ENCODE assay signal across 17 mouse cellular contexts in genomic region chr13:62893044-62893842, GRCm38 (mm10). TPM values are rescaled to one million over a fixed set of nuclear protein-coding genes. Genes with fewer than 3 reads are reported as not detected.
DNase-seq lines count a peak whose midpoint lies in the region; ATAC-seq and TF ChIP-seq lines count a peak whose summit lies in the region.
"Had no signal": no experiment of that assay in that cellular context is flagged by ENCODE, and none has a peak within 500 bp of the region (broad histone marks: within the 10 kb centered on the region; RNA-seq: fewer than 3 reads in every experiment).

No protein-coding gene starts in this region.

- H3K4me1 ChIP-seq in kidney, embryonic 16.5 days (ENCODE audit: insufficient read depth, low read length), result no peaks in the 10 kb centered on the region
- H3K4me1 ChIP-seq in midbrain, embryonic 11.5 days (ENCODE audit: control insufficient read depth, insufficient read depth, low read length), result no peaks in the 10 kb centered on the region
- no peaks in the 10 kb centered on the region for H3K4me1 ChIP-seq in midbrain, embryonic 14.5 days (ENCODE audit: control insufficient read depth, insufficient read depth, low read length)
- H3K4me1 ChIP-seq in kidney, postnatal 0 days (replicated peaks; ENCODE audit: insufficient read depth, low read length), result peaks cover under 1% of the 10 kb centered on the region; the same call in 1 of the 2 replicates
- H3K4me1 ChIP-seq: forebrain, embryonic 15.5 days; neural tube, embryonic 12.5 days had no signal

- peaks cover 8% of the 10 kb centered on the region; the same call in 1 of the 2 replicates for H3K9me3 ChIP-seq in kidney, embryonic 16.5 days (ENCODE audit: low read length)
- H3K9me3 ChIP-seq in midbrain, embryonic 11.5 days (ENCODE audit: control insufficient read depth, low read length), result no peaks in the 10 kb centered on the region
- no peaks in the 10 kb centered on the region for H3K9me3 ChIP-seq in midbrain, embryonic 14.5 days (ENCODE audit: control insufficient read depth, low read length)
- H3K9me3 ChIP-seq in kidney, postnatal 0 days (replicated peaks; ENCODE audit: low read length), result no peaks in the 10 kb centered on the region
- H3K9me3 ChIP-seq: forebrain, embryonic 15.5 days; heart, embryonic 15.5 days; neural tube, embryonic 12.5 days had no signal

- DNase-seq in kidney, adult 18-20 months, result peak; percentile 69
- DNase-seq in midbrain, embryonic 11.5 days (ENCODE audit: low spot score, missing footprints), result peak; percentile 37
- no peak for DNase-seq in midbrain, embryonic 14.5 days
- DNase-seq in kidney, postnatal 0 days (ENCODE audit: low spot score), result no peak
- DNase-seq in urinary bladder, postnatal 36 days (ENCODE audit: low spot score in 2 of 2), result no peak
- DNase-seq: adrenal gland, adult 8-10 months; cerebellum, postnatal 25 days; heart, adult 18-20 months; thymus, postnatal 36 days had no signal

- no peak for ATAC-seq in kidney, embryonic 16.5 days (ENCODE audit: low FRiP score, low TSS enrichment)
- ATAC-seq in midbrain, embryonic 11.5 days (ENCODE audit: low FRiP score), result no peak
- ATAC-seq in midbrain, embryonic 14.5 days (ENCODE audit: low FRiP score, low TSS enrichment), result no peak
- ATAC-seq in kidney, postnatal 0 days (replicated peaks; ENCODE audit: low FRiP score, low read depth), result peak; percentile 86
- no peak for ATAC-seq in CD4-positive, CD25-positive, alpha-beta regulatory T cell, adult 4 months
- ATAC-seq: forebrain, embryonic 15.5 days had no signal

- TF ChIP-seq CTCF in kidney, postnatal 0 days (IDR thresholded peaks at IDR 0.05; ENCODE audit: low read depth), result no peak

- no peaks in the 10 kb centered on the region for H3K36me3 ChIP-seq in kidney, embryonic 16.5 days (ENCODE audit: insufficient read depth, low read length)
- no peaks in the 10 kb centered on the region for H3K36me3 ChIP-seq in midbrain, embryonic 11.5 days (ENCODE audit: control insufficient read depth, insufficient read depth, low read length)
- H3K36me3 ChIP-seq in midbrain, embryonic 14.5 days (ENCODE audit: control insufficient read depth, insufficient read depth, low read length), result no peaks in the 10 kb centered on the region
- H3K36me3 ChIP-seq in kidney, postnatal 0 days (ENCODE audit: insufficient read depth, low read length), result no peaks in the 10 kb centered on the region
- H3K36me3 ChIP-seq: forebrain, embryonic 15.5 days; heart, embryonic 15.5 days; hindbrain, embryonic 10.5 days; limb, embryonic 13.5 days; neural tube, embryonic 12.5 days had no signal

- H3K27me3 ChIP-seq in kidney, embryonic 16.5 days (ENCODE audit: insufficient read depth, low read length), result peaks cover 10% of the 10 kb centered on the region
- no peaks in the 10 kb centered on the region for H3K27me3 ChIP-seq in midbrain, embryonic 11.5 days (ENCODE audit: control insufficient read depth, insufficient read depth, low read length)
- H3K27me3 ChIP-seq in midbrain, embryonic 14.5 days (ENCODE audit: control insufficient read depth, insufficient read depth, low read length), result peaks cover 6% of the 10 kb centered on the region; the same call in 1 of the 2 replicates
- no peaks in the 10 kb centered on the region for H3K27me3 ChIP-seq in kidney, postnatal 0 days (ENCODE audit: insufficient read depth, low read length)

- no peak overlapping the region for H3K4me3 ChIP-seq in kidney, embryonic 16.5 days (ENCODE audit: low read length)
- no peak overlapping the region for H3K4me3 ChIP-seq in midbrain, embryonic 11.5 days (ENCODE audit: low read depth, low read length)
- H3K4me3 ChIP-seq in midbrain, embryonic 14.5 days (replicated peaks; ENCODE audit: low read depth, low read length), result no peak overlapping the region
- no peak overlapping the region for H3K4me3 ChIP-seq in kidney, postnatal 0 days (replicated peaks; ENCODE audit: low read depth, low read length)
- H3K4me3 ChIP-seq: erythroblast, embryonic 14.5 days; forebrain, embryonic 15.5 days; heart, embryonic 15.5 days; hindbrain, embryonic 10.5 days; limb, embryonic 13.5 days; neural tube, embryonic 12.5 days had no signal

- no peak overlapping the region for H3K4me2 ChIP-seq in kidney, embryonic 16.5 days (replicated peaks; ENCODE audit: low read depth, low read length)
- H3K4me2 ChIP-seq in midbrain, embryonic 11.5 days, result no peak overlapping the region
- no peak overlapping the region for H3K4me2 ChIP-seq in midbrain, embryonic 14.5 days (ENCODE audit: low read length)
- H3K4me2 ChIP-seq in kidney, postnatal 0 days (ENCODE audit: low read length), result no peak overlapping the region
- H3K4me2 ChIP-seq: forebrain, embryonic 15.5 days; heart, embryonic 15.5 days; limb, embryonic 13.5 days; neural tube, embryonic 12.5 days had no signal

- no peak overlapping the region for H3K27ac ChIP-seq in kidney, embryonic 16.5 days (ENCODE audit: low read length)
- H3K27ac ChIP-seq in midbrain, embryonic 11.5 days (ENCODE audit: low read depth, low read length), result no peak overlapping the region
- H3K27ac ChIP-seq in midbrain, embryonic 14.5 days (replicated peaks; ENCODE audit: low read depth, low read length), result no peak overlapping the region
- 0 out of 2 replicates have a peak overlapping the region, but pooled peaks have one; percentile 55 for H3K27ac ChIP-seq in kidney, postnatal 0 days
- H3K27ac ChIP-seq: forebrain, embryonic 15.5 days; heart, embryonic 15.5 days; hindbrain, embryonic 10.5 days; limb, embryonic 13.5 days; neural tube, embryonic 12.5 days had no signal

- H3K9ac ChIP-seq in kidney, embryonic 16.5 days (replicated peaks; ENCODE audit: low read length), result no peak overlapping the region
- no peak overlapping the region for H3K9ac ChIP-seq in midbrain, embryonic 11.5 days (ENCODE audit: low read length)
- H3K9ac ChIP-seq in midbrain, embryonic 14.5 days (replicated peaks; ENCODE audit: low read length), result no peak overlapping the region
- no peak overlapping the region for H3K9ac ChIP-seq in kidney, postnatal 0 days (ENCODE audit: low read depth, low read length)
- H3K9ac ChIP-seq: forebrain, embryonic 15.5 days; heart, embryonic 15.5 days; limb, embryonic 13.5 days; neural tube, embryonic 12.5 days had no signal

- WGBS in kidney, embryonic 16.5 days, result 77% methylated on average over 9 of the region's 9 CpGs
- WGBS in midbrain, embryonic 11.5 days, result 83% methylated on average over 9 of the region's 9 CpGs
- 84% methylated on average over 9 of the region's 9 CpGs for WGBS in midbrain, embryonic 14.5 days
- WGBS in kidney, postnatal 0 days, result 77% methylated on average over 9 of the region's 9 CpGs

RNA-seq across cellular contexts. Expression of gene Fbp1, which starts 5.2 kb away (rescaled TPM):
- polyA plus RNA-seq in kidney, embryonic 16.5 days (2015; fragmentation: Nextera tagmentation; extraction: Ambion mirVana), result 132 and 211 TPM in 2 replicates
- polyA plus RNA-seq in midbrain, embryonic 11.5 days (2014; fragmentation: Nextera tagmentation; extraction: Ambion mirVana), result not detected in 2 replicates
- not detected in 2 replicates for polyA plus RNA-seq in midbrain, embryonic 14.5 days (2014; fragmentation: Nextera tagmentation; extraction: Ambion mirVana)
- 479 and 621 TPM in 2 replicates for polyA plus RNA-seq in kidney, postnatal 0 days (2015; fragmentation: Nextera tagmentation; extraction: Ambion mirVana)
- not detected for polyA plus RNA-seq in CD4-positive, CD25-positive, alpha-beta regulatory T cell, adult 4 months (2017; shearing (Covaris generic))
- polyA plus RNA-seq: erythroblast, embryonic 14.5 days; forebrain, embryonic 15.5 days had no signal

RNA-seq across cellular contexts. Expression of gene Fbp2, which starts 35.0 kb away (rescaled TPM):
- 23.3 and 28.9 TPM in 2 replicates for polyA plus RNA-seq in kidney, embryonic 16.5 days (2015; fragmentation: Nextera tagmentation; extraction: Ambion mirVana)
- 0.12 and 0.15 TPM in 2 replicates for polyA plus RNA-seq in midbrain, embryonic 11.5 days (2014; fragmentation: Nextera tagmentation; extraction: Ambion mirVana)
- 0.83 and 0.90 TPM in 2 replicates for polyA plus RNA-seq in midbrain, embryonic 14.5 days (2014; fragmentation: Nextera tagmentation; extraction: Ambion mirVana)
- polyA plus RNA-seq in kidney, postnatal 0 days (2015; fragmentation: Nextera tagmentation; extraction: Ambion mirVana), result 34.4 and 40.9 TPM in 2 replicates
- polyA plus RNA-seq in CD4-positive, CD25-positive, alpha-beta regulatory T cell, adult 4 months (2017; shearing (Covaris generic)), result not detected
- polyA plus RNA-seq: erythroblast, embryonic 14.5 days; hindbrain, embryonic 10.5 days; neural tube, embryonic 12.5 days had no signal

Comparison
In these comparisons a context has a peak if more than half of its experiments do, and no peak if none do; other contexts are left out.
1. DNase-seq: peak in kidney, adult 18-20 months (single experiment) and midbrain, embryonic 11.5 days (single experiment); none in midbrain, embryonic 14.5 days (single experiment), kidney, postnatal 0 days (single experiment) and urinary bladder, postnatal 36 days (0 of 2).
2. RNA of gene Fbp1, which starts 5.2 kb away (polyA plus RNA-seq): 479 to 621 TPM in kidney, postnatal 0 days and 132 to 211 TPM in kidney, embryonic 16.5 days; not detected in CD4-positive, CD25-positive, alpha-beta regulatory T cell, adult 4 months, not detected in midbrain, embryonic 11.5 days and not detected in midbrain, embryonic 14.5 days; every median in the first group is over 100 times any median in the second.
3. RNA of gene Fbp2, which starts 35.0 kb away (polyA plus RNA-seq): 34.4 to 40.9 TPM in kidney, postnatal 0 days and 23.3 to 28.9 TPM in kidney, embryonic 16.5 days; 0.83 to 0.90 TPM in midbrain, embryonic 14.5 days, 0.12 to 0.15 TPM in midbrain, embryonic 11.5 days and not detected in CD4-positive, CD25-positive, alpha-beta regulatory T cell, adult 4 months; every median in the first group is over 10 times any median in the second.